Mouse (Mus musculus) intestine, embryonic 16.5 days (tissue): Measurements from ENCODE around the gene Tbrg4. TPM values are rescaled to one million over a fixed set of nuclear protein-coding genes. Genes with fewer than 3 reads are reported as not detected.
A peak's percentile ranks its signal among the peaks of the same experiment; 100 is the strongest.

Experiments used
- ATAC-seq: fragments of 200-750 bp; cut with Nextera tagmentation; 2 replicates; pipeline ENCODE4 v1.8.0; 2017; ENCODE audit warnings: moderate TSS enrichment, moderate library complexity
- H3K27ac ChIP-seq: fragments of 300-500 bp; sonication (generic); 2 replicates; pipeline ENCODE4 v1.5.1; 2014; ENCODE audit warnings: mild to moderate bottlenecking, low read length
- H3K27me3 ChIP-seq: fragments of 300-500 bp; sonication (generic); replicated peaks from 2 replicates; pipeline ENCODE4 v1.6.1; 2014; ENCODE audit warnings: low read length, control low read depth, mixed read lengths; ENCODE audit not compliant: control insufficient read depth, insufficient read depth
- H3K36me3 ChIP-seq: fragments of 300-500 bp; sonication (generic); 2 replicates; pipeline ENCODE4 v1.6.1; 2014; ENCODE audit warnings: low read length, control low read depth; ENCODE audit not compliant: control insufficient read depth, insufficient read depth
- H3K4me1 ChIP-seq: fragments of 300-500 bp; sonication (generic); 2 replicates; pipeline ENCODE4 v1.6.1; 2014; ENCODE audit warnings: low read length, control low read depth, mixed read lengths; ENCODE audit not compliant: control insufficient read depth, insufficient read depth
- H3K4me2 ChIP-seq: fragments of 300-500 bp; sonication (generic); 2 replicates; pipeline ENCODE4 v1.6.1; 2014; ENCODE audit warnings: low read depth, low read length, control low read depth
- H3K4me3 ChIP-seq: fragments of 300-500 bp; sonication (generic); 2 replicates; pipeline ENCODE4 v1.5.1; 2014; ENCODE audit warnings: mild to moderate bottlenecking, low read length
- H3K9ac ChIP-seq: fragments of 300-500 bp; sonication (generic); 2 replicates; pipeline ENCODE4 v1.6.1; 2014; ENCODE audit warnings: low read depth, low read length
- H3K9me3 ChIP-seq: fragments of 300-500 bp; sonication (generic); 2 replicates; pipeline ENCODE4 v1.6.1; 2016; ENCODE audit warnings: low read length, control low read depth; ENCODE audit not compliant: control insufficient read depth
- WGBS: fragments of 180-500 bp; shearing (Covaris S2); extraction: QIAGEN DNeasy Blood & Tissue Kit; methylation state at CpG from one replicate; pipeline ENCODE4 v1.1.7; 2014; 5-methylcytosine and 5-hydroxymethylcytosine counted together
- polyA plus RNA-seq: library from polyadenylated mRNA; unstranded; fragments of >200 nt; fragmentation: Nextera tagmentation; extraction: Ambion mirVana; gene quantifications from 2 replicates; pipeline ENCODE4 v1.2.1, GENCODE M21; 2015

The Tbrg4 gene
- polyA plus RNA-seq, 1 experiment from 2014 or later = 64.0 TPM

DNA sequence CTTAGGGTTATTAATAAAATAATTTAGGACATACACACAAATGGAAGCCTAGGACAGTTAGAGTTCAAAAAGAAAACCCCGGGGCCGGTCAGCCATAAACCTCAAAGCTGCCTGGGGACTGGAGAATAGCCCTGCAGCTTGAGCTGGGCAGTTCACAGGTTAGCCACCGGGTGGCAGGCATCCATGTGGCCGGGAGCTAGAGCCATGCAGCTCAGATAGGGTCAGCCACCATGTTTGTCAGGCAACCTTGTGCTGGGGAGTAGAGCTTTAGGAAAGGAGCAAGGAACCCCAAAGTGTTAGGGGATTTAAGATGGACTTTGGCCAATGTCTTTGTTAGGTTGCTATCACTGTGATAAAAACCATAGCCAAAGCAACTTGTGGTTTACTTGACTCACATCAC, 2.7 kb upstream of the Tbrg4 start:
- Histone ChIP-seq H3K4me3 (no peak overlapping the region), H3K36me3 (peaks cover 3% of the 10 kb centered on the region; the same call in 1 of the 2 replicates), H3K27ac (no peak overlapping the region), H3K9ac (no peak overlapping the region), H3K4me2 (no peak overlapping the region), H3K9me3 (no peaks in the 10 kb centered on the region), H3K27me3 (no peaks in the 10 kb centered on the region), H3K4me1 (peaks cover 15% of the 10 kb centered on the region)
- 31% methylated on average over 4 of the region's 4 CpGs for WGBS
- no peak for ATAC-seq

DNA sequence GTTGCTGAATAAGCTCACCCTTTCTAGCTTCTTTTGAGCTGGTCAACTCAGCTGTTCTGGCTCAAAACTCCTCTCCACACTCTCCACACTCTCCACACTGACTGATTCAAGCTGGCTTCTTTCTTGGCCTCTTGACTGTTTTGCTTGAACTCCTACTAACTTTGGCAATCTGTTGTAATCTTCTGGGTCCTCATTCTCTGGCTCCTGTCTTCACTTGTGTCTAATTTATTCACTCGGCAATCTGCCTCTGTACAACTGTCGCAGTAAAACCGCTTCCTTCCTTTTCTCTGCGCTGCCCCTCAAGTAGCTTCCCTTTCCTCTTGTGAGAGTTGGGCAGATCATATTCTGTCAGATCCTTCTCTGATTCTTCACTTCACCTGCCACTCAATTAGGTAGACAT, 1.9 kb upstream of the Tbrg4 start:
- H3K36me3 ChIP-seq = peaks cover 7% of the 10 kb centered on the region
- WGBS = 82% methylated on average over 4 of the region's 4 CpGs

DNA sequence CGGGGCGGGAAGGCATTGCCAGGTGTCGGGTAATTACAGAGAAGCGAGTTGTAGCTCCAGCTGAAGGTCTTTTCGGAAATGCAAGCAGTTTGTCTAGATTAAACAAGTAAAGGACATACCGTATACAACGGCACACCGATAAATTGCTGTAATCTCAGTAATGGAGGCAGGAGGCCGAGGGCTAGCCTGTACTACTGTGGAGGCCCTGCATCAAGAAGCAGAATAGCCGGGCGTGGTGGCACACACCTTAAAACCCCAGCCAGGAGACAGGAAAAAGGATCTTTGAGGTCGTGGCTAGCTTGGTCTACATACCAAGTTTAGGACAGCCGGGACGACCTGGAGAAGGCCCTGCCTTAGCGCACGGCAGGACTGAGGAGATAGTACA, 513 bp upstream of the Tbrg4 start:
- Histone ChIP-seq H3K27me3 (no peaks in the 10 kb centered on the region), H3K27ac (peak overlapping the region; percentile 96), H3K4me1 (peaks cover 20% of the 10 kb centered on the region), H3K4me3 (peak overlapping the region; percentile 78), H3K36me3 (peaks cover 7% of the 10 kb centered on the region), H3K4me2 (peak overlapping the region; percentile 83), H3K9ac (peak overlapping the region; percentile 87), H3K9me3 (no peaks in the 10 kb centered on the region)
- WGBS = 7% methylated on average over 16 of the region's 16 CpGs
- ATAC-seq = peak; percentile 28

More for the DNA sequence above, 1.9 kb upstream of the Tbrg4 start:
- ATAC-seq = no peak
- no peak overlapping the region for H3K27ac ChIP-seq
- no peak overlapping the region for H3K9ac ChIP-seq
- H3K9me3 ChIP-seq = no peaks in the 10 kb centered on the region
- peaks cover 18% of the 10 kb centered on the region for H3K4me1 ChIP-seq
- no peak overlapping the region for H3K4me3 ChIP-seq
- no peaks in the 10 kb centered on the region for H3K27me3 ChIP-seq
- H3K4me2 ChIP-seq = no peak overlapping the region

DNA sequence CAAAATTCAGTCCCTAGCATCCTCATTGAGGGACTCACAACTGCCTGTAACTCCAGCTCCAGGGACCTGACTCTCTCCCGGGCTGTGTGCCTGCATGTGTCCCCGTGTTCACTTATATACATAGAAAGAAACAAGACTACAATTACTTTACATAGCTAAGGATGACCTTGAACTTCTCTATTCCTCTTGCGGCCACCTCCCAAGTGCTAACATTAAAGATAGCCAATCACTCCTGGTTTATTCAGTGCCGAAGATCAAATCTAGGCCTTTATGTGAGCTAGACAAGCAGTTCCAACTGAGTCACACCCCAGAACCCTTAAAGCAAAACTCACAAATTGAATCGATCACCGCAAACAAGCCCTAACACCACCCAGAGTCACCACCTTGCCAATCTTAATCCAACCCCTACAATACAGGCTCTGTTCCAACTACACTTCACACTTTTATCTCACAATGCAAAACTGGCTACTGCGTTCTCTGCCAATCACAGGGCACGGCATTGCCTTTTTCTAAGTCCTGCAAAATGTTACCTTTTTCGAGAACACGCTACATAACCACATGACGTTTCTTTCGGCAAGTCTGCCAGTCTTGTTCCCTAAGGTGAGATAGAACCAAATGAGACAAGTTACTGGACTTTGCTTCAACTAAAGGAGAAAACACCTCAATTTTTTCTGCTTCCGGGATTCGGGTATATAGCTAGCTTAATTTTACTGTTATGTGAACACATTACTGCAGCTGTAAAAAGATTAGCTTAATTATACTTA, 1.1 kb downstream of the Tbrg4 start:
- no peak for ATAC-seq
- Histone ChIP-seq H3K4me1 (peaks cover 20% of the 10 kb centered on the region), H3K4me3 (peak overlapping the region; percentile 78), H3K27me3 (no peaks in the 10 kb centered on the region), H3K36me3 (peaks cover 21% of the 10 kb centered on the region), H3K9ac (peak overlapping the region; percentile 87), H3K4me2 (peak overlapping the region; percentile 72), H3K9me3 (no peaks in the 10 kb centered on the region), H3K27ac (0 out of 2 replicates have a peak overlapping the region, but pooled peaks have one; percentile 11)
- WGBS = 56% methylated on average over 14 of the region's 14 CpGs

DNA sequence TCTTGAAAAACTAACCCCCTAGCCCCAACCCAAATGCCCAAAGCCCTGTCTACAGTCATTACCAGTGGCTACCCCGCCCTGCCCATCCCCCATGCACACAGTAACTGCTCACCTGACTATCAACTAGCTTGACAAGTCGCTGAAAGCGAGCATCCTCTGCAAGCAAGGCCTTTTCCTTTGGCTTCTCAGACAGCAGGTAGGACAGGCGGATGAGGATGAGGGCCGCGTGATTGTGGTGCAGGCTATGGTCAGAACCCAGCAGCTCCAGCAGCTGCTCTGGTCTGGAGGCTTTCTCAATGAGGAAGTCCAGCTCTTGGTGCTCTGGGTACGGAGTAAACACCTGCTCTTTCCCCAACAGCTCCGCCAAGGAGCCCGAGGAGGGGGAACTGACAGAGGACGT, 2.2 kb downstream of the Tbrg4 start:
- no peak for ATAC-seq
- H3K4me2 ChIP-seq = peak overlapping the region; percentile 72
- peaks cover 31% of the 10 kb centered on the region for H3K36me3 ChIP-seq
- peak overlapping the region; percentile 78 for H3K4me3 ChIP-seq
- 76% methylated on average over 10 of the region's 10 CpGs for WGBS
- no peaks in the 10 kb centered on the region for H3K27me3 ChIP-seq
- H3K9me3 ChIP-seq = no peaks in the 10 kb centered on the region
- peaks cover 20% of the 10 kb centered on the region for H3K4me1 ChIP-seq
- H3K9ac ChIP-seq = peak overlapping the region; percentile 87; the same call in 1 of the 2 replicates
- H3K27ac ChIP-seq = no peak overlapping the region

DNA sequence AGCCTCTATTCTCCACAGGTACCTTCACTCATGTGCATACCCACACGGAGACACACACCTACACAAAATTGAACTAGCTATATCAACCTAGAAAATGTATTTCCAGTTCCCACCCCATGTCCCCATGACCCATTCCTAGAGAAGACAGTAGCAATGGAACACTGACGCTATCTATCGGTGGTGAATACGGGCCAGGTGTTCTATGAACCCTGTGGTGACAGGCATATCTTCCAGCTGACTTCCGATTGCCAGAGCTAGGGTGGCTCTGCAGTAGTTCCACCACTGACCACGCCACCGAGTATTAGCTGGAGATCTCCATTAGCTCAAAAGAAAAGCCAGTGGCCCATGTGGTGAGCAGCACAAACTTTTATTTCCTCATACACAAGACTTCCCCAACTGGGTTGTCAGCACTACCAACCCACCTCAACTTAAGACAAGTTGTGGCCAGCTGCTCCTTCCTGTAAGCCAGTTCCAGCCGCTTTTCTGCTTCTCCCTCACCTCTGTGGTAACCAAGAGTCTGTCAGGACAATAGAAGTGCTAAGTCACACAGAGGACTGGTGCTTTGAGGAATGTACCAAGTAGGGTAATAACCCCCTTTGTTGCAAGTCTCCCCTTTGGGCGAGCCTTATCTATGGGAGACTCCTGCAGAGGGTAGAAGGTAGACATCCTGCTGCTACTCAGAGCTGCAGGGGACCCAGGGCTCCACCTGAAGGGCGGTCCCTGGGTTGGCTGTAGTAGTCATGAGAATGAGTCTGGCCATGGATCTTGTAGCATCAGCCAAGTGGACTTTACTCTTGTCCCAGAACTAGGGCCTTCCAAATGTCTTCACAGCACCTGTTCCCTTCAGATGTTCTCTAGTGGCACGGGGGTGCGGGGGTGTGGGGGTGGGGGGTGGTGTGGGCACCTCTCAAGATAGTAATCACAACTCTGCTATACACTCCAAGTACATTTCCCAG, 10.3 kb downstream of the Tbrg4 start:
- H3K9me3 ChIP-seq = no peaks in the 10 kb centered on the region
- H3K27me3 ChIP-seq = no peaks in the 10 kb centered on the region
- no peak for ATAC-seq
- no peak overlapping the region for H3K27ac ChIP-seq
- peaks cover 45% of the 10 kb centered on the region for H3K36me3 ChIP-seq
- H3K4me3 ChIP-seq = no peak overlapping the region
- 87% methylated on average over 12 of the region's 12 CpGs for WGBS
- H3K4me2 ChIP-seq = no peak overlapping the region
- H3K9ac ChIP-seq = no peak overlapping the region
- no peaks in the 10 kb centered on the region for H3K4me1 ChIP-seq

DNA sequence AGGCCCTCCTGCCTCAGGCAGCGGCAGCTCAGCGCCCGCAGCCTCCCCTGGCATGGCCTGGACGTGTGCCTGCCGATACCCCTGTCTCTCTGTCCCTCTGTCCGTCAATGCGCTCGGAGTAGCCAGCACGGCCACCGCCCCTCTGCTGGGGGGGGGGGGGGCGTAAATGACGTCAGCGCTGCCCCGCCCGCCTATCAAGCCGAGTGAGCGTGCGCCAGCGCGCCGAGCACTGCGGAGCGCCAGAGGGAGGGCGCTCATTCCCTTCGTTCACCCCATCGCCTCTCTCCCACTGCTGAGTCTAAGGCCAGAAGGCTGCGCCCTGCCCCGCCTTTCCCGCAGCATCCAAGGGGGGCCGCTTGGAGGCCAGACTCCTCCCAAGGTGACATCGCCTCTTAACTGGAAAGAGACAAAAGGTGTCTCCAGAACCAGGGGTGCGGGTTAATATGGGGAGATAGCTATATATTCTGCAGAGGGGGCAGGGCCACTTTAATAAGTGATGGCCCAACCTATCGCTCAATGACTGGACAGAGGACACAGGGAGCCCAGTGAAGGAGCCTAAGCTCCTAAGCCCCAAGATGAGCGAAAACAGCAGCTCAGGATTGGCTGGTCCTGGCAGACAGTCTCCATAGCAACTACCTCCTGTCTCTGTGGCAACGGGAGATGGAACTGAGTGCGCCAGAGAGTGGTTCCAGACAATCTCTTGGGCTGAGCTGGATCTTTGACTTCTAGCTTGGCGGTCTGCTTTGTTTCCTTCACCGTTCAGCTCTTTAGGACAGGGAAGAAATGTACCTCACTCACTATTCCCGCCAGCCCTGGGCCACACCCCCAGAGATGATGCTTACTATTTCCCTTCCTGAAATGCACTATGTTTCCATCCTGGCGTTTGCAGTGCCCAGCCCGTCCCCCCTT, 20.1 kb downstream of the Tbrg4 start, which contains the start of gene Nacad:
Gene Nacad, minus strand, starts transcription at position 563 of the 909 bp plus-strand sequence.
- H3K9ac ChIP-seq = peak within 1 kb of the TSS; percentile 61
- H3K4me3 ChIP-seq = peak within 1 kb of the TSS; percentile 49
- H3K27ac ChIP-seq = 0 out of 2 replicates have a peak within 1 kb of the TSS, but pooled peaks have one; percentile 18
- H3K36me3 ChIP-seq = no peaks in the 10 kb centered on the region
- no peaks in the 10 kb centered on the region for H3K9me3 ChIP-seq
- ATAC-seq = peak; percentile 72
- WGBS = 7% methylated on average over 32 of the region's 41 CpGs
- H3K27me3 ChIP-seq = peaks cover 21% of the 10 kb centered on the region; the same call in 1 of the 2 replicates
- H3K4me1 ChIP-seq = peaks cover 21% of the 10 kb centered on the region
- H3K4me2 ChIP-seq = peak within 1 kb of the TSS; percentile 70

DNA sequence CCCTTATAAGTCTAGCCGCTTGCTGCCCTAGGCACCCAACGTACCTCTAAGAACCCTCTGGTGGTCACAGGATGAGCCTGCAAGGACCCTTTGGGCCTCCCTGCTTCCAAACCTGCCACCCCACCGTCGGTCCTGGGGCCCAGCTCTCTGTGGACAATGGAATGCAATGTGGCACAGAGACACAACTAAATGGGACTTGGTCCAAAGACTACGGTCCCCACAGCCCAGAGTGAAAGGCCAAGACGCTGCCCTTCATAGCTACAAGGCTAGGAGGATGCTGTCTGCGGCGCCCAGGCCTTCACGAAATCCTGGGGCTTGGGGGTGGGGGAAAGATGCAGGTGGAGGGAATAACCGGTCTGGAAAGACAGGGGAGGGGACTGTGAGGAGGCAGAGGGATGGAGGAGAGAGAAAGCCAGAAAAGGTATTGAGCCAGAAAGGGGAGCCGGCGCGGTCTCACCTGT, 20.8 kb downstream of the Tbrg4 start:
- H3K4me2 ChIP-seq = peak overlapping the region; percentile 70
- H3K27ac ChIP-seq = 0 out of 2 replicates have a peak overlapping the region, but pooled peaks have one; percentile 18
- no peaks in the 10 kb centered on the region for H3K9me3 ChIP-seq
- peaks cover 21% of the 10 kb centered on the region; the same call in 1 of the 2 replicates for H3K27me3 ChIP-seq
- peak overlapping the region; percentile 49 for H3K4me3 ChIP-seq
- ATAC-seq = no peak
- WGBS = 19% methylated on average over 13 of the region's 13 CpGs
- no peaks in the 10 kb centered on the region for H3K36me3 ChIP-seq
- H3K9ac ChIP-seq = peak overlapping the region; percentile 61
- H3K4me1 ChIP-seq = peaks cover 21% of the 10 kb centered on the region
